Mouse (Mus musculus) kidney, embryonic 14.5 days (tissue): Measurements from ENCODE around the gene Gm8212. TPM values are rescaled to one million over a fixed set of nuclear protein-coding genes. Genes with fewer than 3 reads are reported as not detected.
"Not testable (repeated sequence)": the region's sequence is repeated elsewhere in the genome, so short reads cannot be mapped to it uniquely, and the experiment has no call there.

Experiments
- ATAC-seq: fragments of 200-750 bp; cut with Nextera tagmentation; 2 replicates; pipeline ENCODE4 v1.8.0; 2017; ENCODE audit warnings: moderate number of reproducible peaks, mild to moderate bottlenecking, moderate TSS enrichment, moderate library complexity; ENCODE audit not compliant: low FRiP score, low TSS enrichment
- H3K27ac ChIP-seq: fragments of 300-500 bp; sonication (generic); 2 replicates; pipeline ENCODE4 v1.5.1; 2014; ENCODE audit warnings: low read depth, mild to moderate bottlenecking, low read length, moderate library complexity, mixed read lengths
- H3K27me3 ChIP-seq: fragments of 300-500 bp; sonication (generic); 2 replicates; pipeline ENCODE4 v1.6.1; 2014; ENCODE audit warnings: mild to moderate bottlenecking, low read length; ENCODE audit not compliant: control insufficient read depth, insufficient read depth
- H3K36me3 ChIP-seq: fragments of 300-500 bp; sonication (generic); 2 replicates; pipeline ENCODE4 v1.6.1; 2014; ENCODE audit warnings: low read length, mixed read lengths; ENCODE audit not compliant: control insufficient read depth, insufficient read depth
- H3K4me1 ChIP-seq: fragments of 300-500 bp; sonication (generic); 2 replicates; pipeline ENCODE4 v1.6.1; 2014; ENCODE audit warnings: low read length, mixed read lengths; ENCODE audit not compliant: control insufficient read depth, insufficient read depth
- H3K4me2 ChIP-seq: fragments of 300-500 bp; sonication (generic); replicated peaks from 2 replicates; pipeline ENCODE4 v1.6.1; 2014; ENCODE audit warnings: low read depth, mild to moderate bottlenecking, low read length
- H3K4me3 ChIP-seq: fragments of 300-500 bp; sonication (generic); 2 replicates; pipeline ENCODE4 v1.5.1; 2014; ENCODE audit warnings: mild to moderate bottlenecking, low read length
- H3K9ac ChIP-seq: fragments of 300-500 bp; sonication (generic); 2 replicates; pipeline ENCODE4 v1.6.1; 2014; ENCODE audit warnings: low read depth, mild to moderate bottlenecking, low read length, moderate library complexity
- H3K9me3 ChIP-seq: fragments of 300-500 bp; sonication (generic); 2 replicates; pipeline ENCODE4 v1.6.1; 2016; ENCODE audit warnings: low read length; ENCODE audit not compliant: control insufficient read depth
- WGBS: fragments of 180-500 bp; shearing (Covaris S2); extraction: QIAGEN DNeasy Blood & Tissue Kit; methylation state at CpG from one replicate; pipeline ENCODE4 v1.1.7; 2014; 5-methylcytosine and 5-hydroxymethylcytosine counted together
- polyA plus RNA-seq: library from polyadenylated mRNA; unstranded; fragments of >200 nt; fragmentation: Nextera tagmentation; extraction: Ambion mirVana; gene quantifications from 2 replicates; pipeline ENCODE4 v1.2.1, GENCODE M21; 2014

The Gm8212 gene
- not detected in 2 replicates for polyA plus RNA-seq

DNA sequence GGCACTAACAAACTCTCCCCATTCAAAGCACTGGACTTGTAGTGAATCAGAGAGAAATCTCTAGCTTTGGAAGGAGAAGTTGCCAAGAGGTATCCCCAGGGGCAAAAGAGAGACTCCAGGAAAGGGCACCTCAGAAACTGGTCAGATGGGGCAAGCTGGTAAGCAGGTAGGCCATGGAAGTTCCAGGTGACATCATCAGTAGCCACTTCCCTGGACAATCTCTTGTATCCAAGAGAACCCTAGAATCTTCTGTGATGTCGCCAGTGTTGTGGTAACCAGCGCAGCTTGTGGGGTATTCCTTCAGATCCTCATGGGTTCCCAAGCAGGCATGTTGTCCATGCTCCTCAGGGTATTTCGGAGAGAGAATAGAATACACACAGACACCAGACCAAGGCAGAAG lies at the start of gene Gm8212:
Gene Gm8212 (plus strand): TSS at position 301 of the 400 bp plus-strand sequence.
- not testable (repeated sequence) for H3K9ac ChIP-seq, ATAC-seq, H3K36me3 ChIP-seq, H3K4me2 ChIP-seq, H3K9me3 ChIP-seq, H3K4me3 ChIP-seq, H3K27me3 ChIP-seq, H3K4me1 ChIP-seq, H3K27ac ChIP-seq
- WGBS, result 93% methylated on average over 1 of the region's 3 CpGs

DNA sequence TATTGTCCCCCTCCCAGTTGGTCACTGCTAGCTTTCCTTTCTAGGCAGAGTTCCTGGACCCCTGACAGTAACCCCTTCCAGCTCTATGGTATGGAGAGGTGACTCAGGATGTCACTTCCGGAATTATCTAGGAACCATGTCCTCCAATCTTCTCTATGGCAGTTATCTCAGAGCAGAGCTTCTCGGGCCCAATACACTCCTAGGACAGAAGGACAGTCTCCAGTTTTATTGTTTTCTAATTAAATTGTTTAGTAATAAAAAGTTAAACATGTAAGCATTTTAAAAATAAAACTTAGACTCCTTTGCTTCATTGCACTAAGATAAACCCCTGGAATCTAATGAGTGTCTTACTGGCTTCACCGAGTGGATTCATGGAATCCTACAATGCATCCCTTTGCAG lies 15.7 kb downstream of the Gm8212 start, which contains the start of gene 4930503E14Rik:
Gene 4930503E14Rik (minus strand): TSS at position 101 of the 400 bp plus-strand sequence.
- H3K9me3 ChIP-seq, H3K4me2 ChIP-seq, H3K4me3 ChIP-seq, H3K27ac ChIP-seq, H3K9ac ChIP-seq, H3K4me1 ChIP-seq, H3K36me3 ChIP-seq, H3K27me3 ChIP-seq, ATAC-seq: not testable (repeated sequence)
- WGBS, result 91% methylated on average over 3 of the region's 3 CpGs

DNA sequence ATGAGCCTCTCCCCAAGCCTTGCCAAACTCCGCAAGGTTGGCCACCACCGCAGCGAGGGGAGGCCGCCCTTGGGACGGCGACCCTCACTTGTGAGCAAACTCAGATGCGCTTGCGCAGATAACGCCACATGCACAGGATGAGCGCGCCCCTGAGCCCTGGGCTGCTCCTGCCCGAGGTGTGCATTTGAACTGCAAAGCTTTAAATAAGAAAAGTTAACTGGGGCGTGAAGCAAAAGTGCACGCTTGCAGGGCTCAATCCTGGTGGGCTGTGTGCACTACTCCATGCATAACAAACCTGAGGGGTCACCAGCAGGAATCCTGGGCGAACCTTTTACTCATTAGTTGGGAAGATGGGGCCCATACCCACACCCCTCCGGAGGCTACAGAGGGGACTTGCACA lies 50.6 kb downstream of the Gm8212 start:
- no peak overlapping the region for H3K9ac ChIP-seq
- no peaks in the 10 kb centered on the region for H3K36me3 ChIP-seq
- ATAC-seq, result no peak; the same call in 1 of the 2 replicates
- no peak overlapping the region for H3K27ac ChIP-seq
- no peaks in the 10 kb centered on the region for H3K9me3 ChIP-seq
- H3K4me1 ChIP-seq, result no peaks in the 10 kb centered on the region
- 84% methylated on average over 16 of the region's 16 CpGs for WGBS
- no peak overlapping the region for H3K4me3 ChIP-seq
- no peak overlapping the region for H3K4me2 ChIP-seq
- H3K27me3 ChIP-seq, result no peaks in the 10 kb centered on the region

Other genes starting within 250 kb of the Gm8212 start
- gene Ang5, start 240.6 kb upstream of the Gm8212 start, polyA plus RNA-seq, result not detected in 2 replicates
- not detected in 2 replicates for gene Ang6, start 195.4 kb upstream of the Gm8212 start, polyA plus RNA-seq
- gene Ear2, start 95.0 kb upstream of the Gm8212 start, polyA plus RNA-seq, result not detected in 2 replicates
- not detected in 2 replicates for gene Gm3327, start 73.8 kb upstream of the Gm8212 start, polyA plus RNA-seq
- not detected in 2 replicates for gene 4930503E14Rik, start 15.6 kb downstream of the Gm8212 start, polyA plus RNA-seq
- not detected in 2 replicates for gene Gm8220, start 87.9 kb downstream of the Gm8212 start, polyA plus RNA-seq
- gene Gm5930, start 140.9 kb downstream of the Gm8212 start, polyA plus RNA-seq, result not detected in 2 replicates
- not detected in 2 replicates for gene Gm8229, start 167.7 kb downstream of the Gm8212 start, polyA plus RNA-seq
- gene Gm3371, start 213.0 kb downstream of the Gm8212 start, polyA plus RNA-seq, result not detected in 2 replicates
- not detected in 2 replicates for gene Gm8232, start 236.0 kb downstream of the Gm8212 start, polyA plus RNA-seq